Mouse (Mus musculus): ENCODE data around the gene Irs3.

DNA sequence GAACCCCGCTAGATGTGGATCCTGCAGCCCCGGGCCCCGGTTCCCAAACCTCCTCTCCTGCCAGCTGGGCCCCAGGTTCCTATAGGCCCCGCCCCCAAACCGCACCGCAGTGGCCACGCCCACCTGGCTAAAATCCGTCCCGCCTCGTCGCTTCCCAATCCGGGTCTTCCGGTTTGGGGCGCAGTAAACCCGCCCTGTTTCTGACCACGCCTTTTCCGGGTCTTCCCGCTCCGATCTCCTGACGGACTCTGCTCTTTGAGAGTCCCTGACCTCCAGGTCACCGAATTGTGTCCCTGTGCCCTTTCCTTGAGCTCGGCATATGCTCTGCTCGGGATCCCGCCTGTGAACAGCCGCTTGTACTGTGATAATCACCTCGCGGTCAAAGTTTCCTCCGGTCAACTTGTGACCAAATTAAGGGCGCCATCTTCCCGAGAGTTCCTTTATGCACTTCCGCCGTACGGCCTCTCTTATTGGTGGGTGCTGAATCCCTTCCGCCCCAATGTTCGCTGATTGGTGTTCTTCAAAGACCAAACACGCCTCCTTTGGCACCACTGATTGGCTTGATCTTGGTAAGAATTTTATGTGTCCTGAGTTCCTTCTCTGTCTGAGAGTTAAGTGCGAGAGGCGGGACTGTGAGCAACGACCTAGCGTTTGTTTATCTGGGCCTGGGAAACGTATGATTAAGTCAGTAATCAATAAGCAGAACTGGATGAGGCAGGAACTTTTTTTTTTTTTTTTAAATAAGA is 44.7 kb downstream of the Irs3 start, which contains the start of gene Mospd3:
- TF ChIP-seq CTCF (IDR thresholded peaks at IDR 0.05; ENCODE audit: control insufficient read depth, insufficient read depth, insufficient replicate concordance, low read depth, low read length) (no peak), POLR2A (IDR thresholded peaks at IDR 0.05; ENCODE audit: control insufficient read depth, low read depth, low read length) (no peak; the same call in none of the 2 replicates)

All from testis, adult 2 months (tissue).